Mouse (Mus musculus): ENCODE results near the gene Nfasc. TPM values are rescaled to one million over a fixed set of nuclear protein-coding genes. Genes with fewer than 3 reads are reported as not detected.

Gene Nfasc
- polyA plus RNA-seq, 1 experiment from 2014 or later, result 0.02 TPM

- no peak for ATAC-seq (ENCODE audit: low read depth)
- H3K36me3 ChIP-seq (ENCODE audit: control insufficient read depth, insufficient read depth), result no peaks in the 10 kb centered on the region
- no peaks in the 10 kb centered on the region for H3K27me3 ChIP-seq (ENCODE audit: control insufficient read depth, insufficient read depth, low read depth, low read length)
These were observed 100.4 kb downstream of the Nfasc start for GRCm38 (mm10) chr1:132641049-132641795.

GRCm38 (mm10) chr1:132640256-132640655, 101.3 kb downstream of the Nfasc start:
- no peak for ATAC-seq (ENCODE audit: low read depth)

More at GRCm38 (mm10) chr1:132641049-132641795, 100.4 kb downstream of the Nfasc start:
- Histone ChIP-seq H3K4me1 (ENCODE audit: control insufficient read depth, low read depth, low read length) (no peaks in the 10 kb centered on the region), H3K27ac (ENCODE audit: low read length) (no peak overlapping the region), H3K9me3 (replicated peaks; ENCODE audit: control insufficient read depth, low read length) (no peaks in the 10 kb centered on the region), H3K4me3 (ENCODE audit: low read depth, low read length) (no peak overlapping the region), H3K9ac (ENCODE audit: low read depth, low read length) (no peak overlapping the region), H3K4me2 (ENCODE audit: low read depth, low read length) (no peak overlapping the region)
- 46% methylated on average over 13 of the region's 13 CpGs for WGBS (ENCODE audit: insufficient replicate concordance)

GRCm38 (mm10) chr1:132637346-132637745, 104.3 kb downstream of the Nfasc start:
- Histone ChIP-seq H3K4me2 (ENCODE audit: low read depth, low read length) (no peak overlapping the region), H3K27me3 (ENCODE audit: control insufficient read depth, insufficient read depth, low read depth, low read length) (no peaks in the 10 kb centered on the region), H3K36me3 (ENCODE audit: control insufficient read depth, insufficient read depth) (no peaks in the 10 kb centered on the region), H3K9me3 (replicated peaks; ENCODE audit: control insufficient read depth, low read length) (no peaks in the 10 kb centered on the region), H3K4me1 (ENCODE audit: control insufficient read depth, low read depth, low read length) (no peaks in the 10 kb centered on the region), H3K9ac (ENCODE audit: low read depth, low read length) (no peak overlapping the region), H3K27ac (ENCODE audit: low read length) (no peak overlapping the region), H3K4me3 (ENCODE audit: low read depth, low read length) (no peak overlapping the region)
- ATAC-seq (ENCODE audit: low read depth), result no peak
- WGBS (ENCODE audit: insufficient replicate concordance), result 58% methylated on average over 7 of the region's 7 CpGs

More at GRCm38 (mm10) chr1:132640256-132640655, 101.3 kb downstream of the Nfasc start:
- Histone ChIP-seq H3K4me1 (ENCODE audit: control insufficient read depth, low read depth, low read length) (no peaks in the 10 kb centered on the region), H3K9ac (ENCODE audit: low read depth, low read length) (no peak overlapping the region), H3K9me3 (replicated peaks; ENCODE audit: control insufficient read depth, low read length) (no peaks in the 10 kb centered on the region), H3K4me2 (ENCODE audit: low read depth, low read length) (no peak overlapping the region), H3K36me3 (ENCODE audit: control insufficient read depth, insufficient read depth) (no peaks in the 10 kb centered on the region), H3K27me3 (ENCODE audit: control insufficient read depth, insufficient read depth, low read depth, low read length) (no peaks in the 10 kb centered on the region), H3K4me3 (ENCODE audit: low read depth, low read length) (no peak overlapping the region), H3K27ac (ENCODE audit: low read length) (no peak overlapping the region)
- 65% methylated on average over 6 of the region's 6 CpGs for WGBS (ENCODE audit: insufficient replicate concordance)

- H3K9ac ChIP-seq (ENCODE audit: low read depth, low read length), result no peak overlapping the region
- no peaks in the 10 kb centered on the region for H3K36me3 ChIP-seq (ENCODE audit: control insufficient read depth, insufficient read depth)
- no peaks in the 10 kb centered on the region for H3K27me3 ChIP-seq (ENCODE audit: control insufficient read depth, insufficient read depth, low read depth, low read length)
- no peak overlapping the region for H3K27ac ChIP-seq (ENCODE audit: low read length)
- no peaks in the 10 kb centered on the region for H3K9me3 ChIP-seq (replicated peaks; ENCODE audit: control insufficient read depth, low read length)
- no peaks in the 10 kb centered on the region for H3K4me1 ChIP-seq (ENCODE audit: control insufficient read depth, low read depth, low read length)
- WGBS (ENCODE audit: insufficient replicate concordance), result 41% methylated on average over 5 of the region's 5 CpGs
- no peak overlapping the region for H3K4me3 ChIP-seq (ENCODE audit: low read depth, low read length)
- no peak for ATAC-seq (ENCODE audit: low read depth)
- H3K4me2 ChIP-seq (ENCODE audit: low read depth, low read length), result no peak overlapping the region
These were observed 111.8 kb downstream of the Nfasc start for GRCm38 (mm10) chr1:132629611-132630370.

- WGBS (ENCODE audit: insufficient replicate concordance), result 52% methylated on average over 3 of the region's 3 CpGs
- Histone ChIP-seq H3K9me3 (replicated peaks; ENCODE audit: control insufficient read depth, low read length) (no peaks in the 10 kb centered on the region), H3K4me1 (ENCODE audit: control insufficient read depth, low read depth, low read length) (no peaks in the 10 kb centered on the region), H3K36me3 (ENCODE audit: control insufficient read depth, insufficient read depth) (no peaks in the 10 kb centered on the region), H3K27ac (ENCODE audit: low read length) (no peak overlapping the region), H3K27me3 (ENCODE audit: control insufficient read depth, insufficient read depth, low read depth, low read length) (no peaks in the 10 kb centered on the region), H3K9ac (ENCODE audit: low read depth, low read length) (no peak overlapping the region), H3K4me3 (ENCODE audit: low read depth, low read length) (no peak overlapping the region), H3K4me2 (ENCODE audit: low read depth, low read length) (no peak overlapping the region)
- no peak for ATAC-seq (ENCODE audit: low read depth)
These were observed 113.0 kb downstream of the Nfasc start for GRCm38 (mm10) chr1:132628599-132628998.

- no peak for ATAC-seq (ENCODE audit: low read depth)
- Histone ChIP-seq H3K9ac (ENCODE audit: low read depth, low read length) (no peak overlapping the region), H3K4me3 (ENCODE audit: low read depth, low read length) (no peak overlapping the region), H3K4me1 (ENCODE audit: control insufficient read depth, low read depth, low read length) (no peaks in the 10 kb centered on the region), H3K27ac (ENCODE audit: low read length) (no peak overlapping the region), H3K4me2 (ENCODE audit: low read depth, low read length) (no peak overlapping the region), H3K9me3 (replicated peaks; ENCODE audit: control insufficient read depth, low read length) (no peaks in the 10 kb centered on the region), H3K36me3 (ENCODE audit: control insufficient read depth, insufficient read depth) (no peaks in the 10 kb centered on the region), H3K27me3 (ENCODE audit: control insufficient read depth, insufficient read depth, low read depth, low read length) (no peaks in the 10 kb centered on the region)
- 82% methylated on average over 8 of the region's 8 CpGs for WGBS (ENCODE audit: insufficient replicate concordance)
These were observed 113.4 kb downstream of the Nfasc start for GRCm38 (mm10) chr1:132628183-132628582.

GRCm38 (mm10) chr1:132626125-132626756, 115.4 kb downstream of the Nfasc start:
- no peak overlapping the region for H3K9ac ChIP-seq (ENCODE audit: low read depth, low read length)
- H3K27me3 ChIP-seq (ENCODE audit: control insufficient read depth, insufficient read depth, low read depth, low read length), result no peaks in the 10 kb centered on the region
- ATAC-seq (ENCODE audit: low read depth), result no peak
- no peak overlapping the region for H3K27ac ChIP-seq (ENCODE audit: low read length)
- no peaks in the 10 kb centered on the region for H3K9me3 ChIP-seq (replicated peaks; ENCODE audit: control insufficient read depth, low read length)
- H3K36me3 ChIP-seq (ENCODE audit: control insufficient read depth, insufficient read depth), result no peaks in the 10 kb centered on the region
- H3K4me2 ChIP-seq (ENCODE audit: low read depth, low read length), result no peak overlapping the region
- 50% methylated on average over 7 of the region's 7 CpGs for WGBS (ENCODE audit: insufficient replicate concordance)
- H3K4me1 ChIP-seq (ENCODE audit: control insufficient read depth, low read depth, low read length), result no peaks in the 10 kb centered on the region
- H3K4me3 ChIP-seq (ENCODE audit: low read depth, low read length), result no peak overlapping the region

- WGBS (ENCODE audit: insufficient replicate concordance), result 56% methylated on average over 6 of the region's 6 CpGs
- H3K36me3 ChIP-seq (ENCODE audit: control insufficient read depth, insufficient read depth), result no peaks in the 10 kb centered on the region
- ATAC-seq (ENCODE audit: low read depth), result no peak
- H3K9ac ChIP-seq (ENCODE audit: low read depth, low read length), result no peak overlapping the region
- no peaks in the 10 kb centered on the region for H3K27me3 ChIP-seq (ENCODE audit: control insufficient read depth, insufficient read depth, low read depth, low read length)
- no peaks in the 10 kb centered on the region for H3K4me1 ChIP-seq (ENCODE audit: control insufficient read depth, low read depth, low read length)
- no peak overlapping the region for H3K4me2 ChIP-seq (ENCODE audit: low read depth, low read length)
- no peak overlapping the region for H3K4me3 ChIP-seq (ENCODE audit: low read depth, low read length)
- no peak overlapping the region for H3K27ac ChIP-seq (ENCODE audit: low read length)
- H3K9me3 ChIP-seq (replicated peaks; ENCODE audit: control insufficient read depth, low read length), result no peaks in the 10 kb centered on the region
These were observed 116.6 kb downstream of the Nfasc start for GRCm38 (mm10) chr1:132625034-132625433.

GRCm38 (mm10) chr1:132624466-132624865, 117.1 kb downstream of the Nfasc start:
- no peaks in the 10 kb centered on the region for H3K9me3 ChIP-seq (replicated peaks; ENCODE audit: control insufficient read depth, low read length)
- H3K9ac ChIP-seq (ENCODE audit: low read depth, low read length), result no peak overlapping the region
- no peaks in the 10 kb centered on the region for H3K36me3 ChIP-seq (ENCODE audit: control insufficient read depth, insufficient read depth)
- H3K4me2 ChIP-seq (ENCODE audit: low read depth, low read length), result no peak overlapping the region
- 46% methylated on average over 1 of the region's 1 CpGs for WGBS (ENCODE audit: insufficient replicate concordance)
- no peaks in the 10 kb centered on the region for H3K4me1 ChIP-seq (ENCODE audit: control insufficient read depth, low read depth, low read length)
- H3K27me3 ChIP-seq (ENCODE audit: control insufficient read depth, insufficient read depth, low read depth, low read length), result no peaks in the 10 kb centered on the region
- no peak for ATAC-seq (ENCODE audit: low read depth)
- no peak overlapping the region for H3K4me3 ChIP-seq (ENCODE audit: low read depth, low read length)
- no peak overlapping the region for H3K27ac ChIP-seq (ENCODE audit: low read length)

Measured in liver, embryonic 16.5 days (tissue).